Mouse (Mus musculus): Measurements from ENCODE around the gene B4galt5. TPM values are rescaled to one million over a fixed set of nuclear protein-coding genes. Genes with fewer than 3 reads are reported as not detected.

Gene B4galt5
- total RNA-seq, 2 experiments from 2014 or later: 93.7 to 153 TPM

DNA sequence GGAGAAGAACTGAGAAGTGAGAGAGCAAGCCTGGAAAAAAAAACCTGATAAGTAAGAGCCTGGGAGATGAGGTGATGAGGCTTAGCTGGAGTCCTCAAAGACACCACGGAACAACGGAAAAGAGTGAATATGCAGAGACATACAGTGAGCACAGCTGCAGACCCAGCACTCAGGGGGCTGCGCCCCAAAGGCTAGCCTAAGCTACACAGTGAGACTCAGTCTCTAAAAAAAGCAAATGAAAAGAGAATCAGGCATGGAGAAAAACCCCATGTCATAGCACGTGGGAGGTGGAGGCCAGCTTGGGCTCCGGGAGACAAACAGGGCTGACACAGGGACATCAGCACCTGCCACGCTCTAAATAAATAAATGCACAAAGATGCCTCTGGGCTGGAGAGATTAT, 94.2 kb downstream of the B4galt5 start:
- DNase-seq: no peak

DNA sequence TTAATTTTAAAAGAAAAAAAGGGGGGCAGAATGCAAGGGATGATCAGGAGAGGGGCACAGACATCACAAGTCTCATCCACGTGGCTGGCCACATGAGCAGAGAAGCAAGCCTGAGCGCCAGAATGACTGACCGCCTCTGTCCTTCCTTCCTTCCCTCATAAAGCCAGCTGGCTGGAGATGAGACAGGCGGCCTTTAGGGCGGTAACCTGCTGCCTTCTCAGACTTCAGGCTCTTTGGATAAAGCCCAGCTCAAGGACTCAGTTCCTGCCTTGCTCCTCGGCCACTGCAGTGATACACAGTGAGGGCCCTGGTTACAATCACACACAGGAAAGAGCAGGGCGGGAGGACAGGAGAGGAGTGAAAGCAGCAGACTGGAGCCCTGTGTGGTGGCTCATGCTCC, 94.8 kb downstream of the B4galt5 start:
- peak; percentile 86 to 90 for DNase-seq

DNA sequence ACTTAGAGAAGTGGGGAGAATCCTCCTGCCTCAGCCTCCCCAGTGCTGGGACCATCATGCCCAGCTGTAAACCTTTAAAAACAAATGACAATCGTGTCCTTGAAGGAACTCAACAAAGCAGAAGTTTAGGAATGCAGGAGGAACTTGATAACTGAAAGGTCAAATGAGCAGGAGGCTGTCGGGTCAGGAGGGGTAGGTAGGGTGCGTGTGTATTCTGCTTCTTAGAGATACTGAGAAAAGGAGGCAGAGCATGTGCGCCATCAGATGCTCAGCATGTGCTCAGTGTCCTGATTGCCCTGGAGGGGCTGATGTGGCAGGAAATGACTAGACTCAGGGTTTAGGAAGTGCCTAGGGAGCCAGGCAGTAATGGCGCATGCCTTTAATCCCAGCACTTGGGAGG, 95.5 kb downstream of the B4galt5 start:
- DNase-seq: no peak

DNA sequence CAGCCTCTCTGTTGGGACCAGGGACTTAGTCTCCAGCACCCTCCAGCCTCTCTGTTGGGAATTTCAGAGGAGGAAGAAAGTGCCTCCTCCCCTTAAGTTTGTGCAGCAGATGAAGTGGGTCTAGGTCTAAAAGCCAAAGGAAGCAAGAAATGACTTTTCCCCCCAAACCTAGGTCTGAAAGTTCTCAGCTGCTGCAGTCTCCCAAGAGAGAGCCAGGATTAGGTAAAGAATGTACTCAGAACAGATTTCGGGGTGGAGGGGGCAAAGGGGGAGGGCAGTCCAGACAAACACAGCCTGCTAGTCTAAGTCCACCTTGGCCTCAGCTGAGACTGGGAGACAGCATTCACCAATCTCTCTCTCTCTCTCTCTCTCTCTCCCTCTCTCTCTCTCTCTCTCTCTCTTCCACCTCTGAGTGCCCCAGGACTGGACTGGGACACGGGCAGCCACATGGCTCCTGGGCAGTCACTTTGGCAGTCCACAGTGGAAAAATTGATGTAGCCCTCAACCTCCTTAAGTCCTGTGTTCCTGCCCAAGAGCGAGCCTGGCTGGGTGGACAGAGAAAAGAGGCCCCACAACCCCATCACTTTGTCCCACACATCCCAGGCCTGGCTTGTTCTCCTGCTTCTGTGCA, 96.8 kb downstream of the B4galt5 start:
- no peak for DNase-seq

DNA sequence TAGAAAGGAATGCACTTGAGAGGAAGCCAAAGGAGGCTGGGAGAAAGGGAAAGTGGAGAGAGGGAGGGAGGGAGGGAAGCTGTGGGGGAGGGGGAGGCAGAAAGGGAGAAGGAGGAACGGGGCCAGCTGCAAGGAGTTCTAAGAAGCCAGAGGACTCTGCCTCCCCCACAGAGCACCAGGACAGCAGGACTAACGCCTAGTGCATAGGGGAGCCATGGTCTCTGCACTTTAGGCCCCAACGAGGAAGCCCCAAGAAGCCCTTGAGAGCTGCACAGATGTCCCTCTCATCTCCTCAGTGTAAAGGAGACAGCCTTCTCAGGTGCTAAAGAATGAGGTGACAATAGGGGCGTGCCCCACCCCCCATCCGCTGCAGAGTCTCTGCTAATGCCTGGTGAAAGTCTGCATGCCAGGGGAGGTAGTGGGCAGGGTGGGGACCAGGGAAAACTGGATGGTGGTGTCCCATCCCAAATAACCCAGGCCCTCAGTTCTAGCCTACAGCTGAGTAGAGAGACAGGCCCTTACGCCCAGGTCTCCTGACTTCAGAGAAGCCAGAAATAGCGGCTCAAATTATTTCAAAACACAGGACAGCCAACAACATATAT, 98.1 kb downstream of the B4galt5 start:
- peak; percentile 51 to 78 for DNase-seq

DNA sequence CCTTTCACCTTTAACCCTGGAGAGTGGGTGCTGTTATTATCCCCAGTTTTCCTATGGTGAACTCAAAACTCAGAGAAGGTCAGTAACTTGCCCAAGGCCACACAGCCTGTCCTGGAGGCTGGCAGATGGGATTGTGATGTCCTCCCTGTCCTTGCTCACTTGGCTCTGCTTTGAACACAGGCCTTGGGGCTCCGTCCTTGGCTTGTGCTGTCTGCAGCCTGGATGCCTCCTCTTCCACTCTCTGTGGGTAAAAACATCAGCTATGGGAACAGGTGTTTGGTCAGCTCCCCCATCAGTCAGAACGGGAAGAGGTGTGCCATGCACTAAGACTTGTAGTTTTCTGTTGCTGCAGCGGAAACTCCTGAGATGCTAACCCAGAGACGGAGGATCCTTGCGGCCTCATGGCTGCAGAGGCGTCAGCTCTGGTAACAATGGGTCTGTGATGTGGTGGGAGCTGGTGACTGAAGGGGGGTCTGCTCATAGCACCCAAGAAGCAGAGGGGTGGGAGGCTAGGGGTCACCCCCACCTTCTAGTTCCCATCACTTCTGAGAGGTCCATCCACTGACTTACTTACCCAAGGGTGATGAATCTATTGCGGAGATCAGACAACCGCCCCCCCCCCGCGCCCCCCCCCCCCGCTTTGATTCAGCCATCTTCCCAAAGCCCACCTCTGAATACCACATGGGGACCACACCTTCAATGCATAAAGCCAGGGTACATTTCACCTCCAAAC, 98.8 kb downstream of the B4galt5 start:
- peak; percentile 79 to 82 for DNase-seq

DNA sequence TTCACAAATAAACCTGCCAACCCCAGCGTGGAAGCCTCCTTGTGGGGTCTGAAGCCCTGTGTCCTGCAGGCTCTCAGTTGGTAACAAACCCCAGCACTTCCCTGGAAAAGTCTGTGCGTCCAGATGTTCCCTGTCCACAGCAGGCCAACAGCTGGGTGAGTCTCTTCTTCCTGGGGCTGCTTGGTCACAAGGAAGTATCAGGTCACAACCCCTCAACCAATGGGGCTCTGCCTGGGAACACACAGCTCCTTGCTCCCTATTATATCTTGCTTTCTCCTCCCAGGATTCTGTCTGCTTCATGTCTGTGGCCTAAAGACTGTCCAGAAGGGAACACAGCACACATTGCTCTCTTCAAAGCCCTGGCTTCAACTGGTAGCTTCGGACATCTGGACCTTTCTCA, 99.4 kb downstream of the B4galt5 start:
- no peak for DNase-seq

Other genes starting within 250 kb of the B4galt5 start
- gene Kcnb1, start 159.0 kb downstream of the B4galt5 start, total RNA-seq (2021): 10 to 100 TPM; 13.7 to 20.7 TPM
- 10 to 100 TPM; 24.7 to 31.7 TPM for gene Ptgis, start 108.6 kb downstream of the B4galt5 start, total RNA-seq (2021)
- 10 to 100 TPM; 37.4 to 38.3 TPM for gene Slc9a8, start 72.5 kb upstream of the B4galt5 start, total RNA-seq (2021)
- gene Rnf114, start 143.5 kb upstream of the B4galt5 start, total RNA-seq (2021): 10 to 100 TPM; 77.1 to 87.6 TPM
- 10 to 100 TPM; 39.8 to 43.3 TPM for gene Spata2, start 143.7 kb upstream of the B4galt5 start, total RNA-seq (2021)
- gene Snai1, start 189.0 kb upstream of the B4galt5 start, total RNA-seq (2021): 10 to 100 TPM in 1 of 2 experiments, 1 to 10 TPM in 1; 5.4 to 11.2 TPM

All from adrenal gland, postnatal 36 days (tissue).